Mouse (Mus musculus) forebrain, embryonic 11.5 days (tissue): Measurements from ENCODE around the gene Gm20538. TPM values are rescaled to one million over a fixed set of nuclear protein-coding genes. Genes with fewer than 3 reads are reported as not detected.

Experiments used
- ATAC-seq: fragments of 200-750 bp; cut with Nextera tagmentation; replicated peaks from 2 replicates; pipeline ENCODE4 v1.8.0; 2017; ENCODE audit warnings: moderate TSS enrichment; ENCODE audit not compliant: low FRiP score
- DNase-seq: peaks from one replicate; pipeline ENCODE4 v3.0.0-alpha.2; 2017; ENCODE audit warnings: low spot score
- H3K27ac ChIP-seq: fragments of 300-500 bp; sonication (generic); 2 replicates; pipeline ENCODE4 v1.5.1; 2014; ENCODE audit warnings: low read depth, low read length
- H3K27me3 ChIP-seq: fragments of 300-500 bp; sonication (generic); 2 replicates; pipeline ENCODE4 v1.6.1; 2014; ENCODE audit warnings: mild to moderate bottlenecking, low read length, mixed read lengths; ENCODE audit not compliant: control insufficient read depth, insufficient read depth
- H3K36me3 ChIP-seq: fragments of 300-500 bp; sonication (generic); 2 replicates; pipeline ENCODE4 v1.6.1; 2014; ENCODE audit warnings: mild to moderate bottlenecking, low read length, moderate library complexity, mixed read lengths; ENCODE audit not compliant: control insufficient read depth, insufficient read depth
- H3K4me1 ChIP-seq: fragments of 300-500 bp; sonication (generic); replicated peaks from 2 replicates; pipeline ENCODE4 v1.6.1; 2014; ENCODE audit warnings: low read length, mixed read lengths; ENCODE audit not compliant: control insufficient read depth, insufficient read depth
- H3K4me2 ChIP-seq: fragments of 300-500 bp; sonication (generic); 2 replicates; pipeline ENCODE4 v1.6.1; 2014; ENCODE audit warnings: low read depth, mild to moderate bottlenecking, low read length, moderate library complexity, mixed read lengths; ENCODE audit not compliant: severe bottlenecking
- H3K4me3 ChIP-seq: fragments of 300-500 bp; sonication (generic); 2 replicates; pipeline ENCODE4 v1.5.1; 2014; ENCODE audit warnings: low read depth, low read length
- H3K9ac ChIP-seq: fragments of 300-500 bp; sonication (generic); 2 replicates; pipeline ENCODE4 v1.6.1; 2014; ENCODE audit warnings: low read length
- H3K9me3 ChIP-seq: fragments of 300-500 bp; sonication (generic); 2 replicates; pipeline ENCODE4 v1.6.1; 2016; ENCODE audit warnings: low read length, mixed read lengths; ENCODE audit not compliant: control insufficient read depth
- WGBS: fragments of 180-500 bp; shearing (Covaris S2); extraction: QIAGEN DNeasy Blood & Tissue Kit; methylation state at CpG from one replicate; pipeline ENCODE4 v1.1.7; 2014; 5-methylcytosine and 5-hydroxymethylcytosine counted together
- polyA plus RNA-seq: library from polyadenylated mRNA; unstranded; fragments of >200 nt; fragmentation: Nextera tagmentation; extraction: Ambion mirVana; gene quantifications from 2 replicates; pipeline ENCODE4 v1.2.1, GENCODE M21; 2014

Gene Gm20538
- polyA plus RNA-seq, 1 experiment from 2014 or later = not detected

DNA sequence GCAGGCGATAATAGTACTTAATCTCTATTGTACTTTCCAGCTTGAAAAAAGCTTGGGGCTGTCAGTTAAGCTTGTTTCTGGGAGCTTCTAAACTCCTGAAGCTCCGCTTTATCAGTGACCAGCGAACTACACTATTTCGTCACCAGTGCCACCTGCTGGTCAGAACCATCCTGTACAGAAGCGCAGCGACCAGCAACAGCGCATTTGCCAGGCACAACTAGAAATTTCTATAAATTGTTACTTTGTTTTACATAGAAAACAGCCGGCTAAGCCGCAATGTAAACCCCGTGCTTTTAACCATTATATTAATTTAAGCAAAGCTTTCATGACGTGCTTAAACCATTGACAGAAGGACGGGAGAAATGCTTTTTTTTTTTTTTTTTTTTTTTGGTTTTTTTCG lies 7.9 kb downstream of the Gm20538 start:
- DNase-seq (peak; percentile 89), ATAC-seq (no peak)
- 3% methylated on average over 13 of the region's 13 CpGs for WGBS
- H3K27ac ChIP-seq = no peak overlapping the region
- H3K27me3 ChIP-seq = peaks cover 14% of the 10 kb centered on the region
- no peak overlapping the region for H3K9ac ChIP-seq
- no peaks in the 10 kb centered on the region; the same call in 1 of the 2 replicates for H3K9me3 ChIP-seq
- no peak overlapping the region; the same call in 1 of the 2 replicates for H3K4me3 ChIP-seq
- peaks cover 6% of the 10 kb centered on the region; the same call in 1 of the 2 replicates for H3K4me1 ChIP-seq
- H3K36me3 ChIP-seq = peaks cover 2% of the 10 kb centered on the region
- peak overlapping the region; percentile 74; the same call in 1 of the 2 replicates for H3K4me2 ChIP-seq

DNA sequence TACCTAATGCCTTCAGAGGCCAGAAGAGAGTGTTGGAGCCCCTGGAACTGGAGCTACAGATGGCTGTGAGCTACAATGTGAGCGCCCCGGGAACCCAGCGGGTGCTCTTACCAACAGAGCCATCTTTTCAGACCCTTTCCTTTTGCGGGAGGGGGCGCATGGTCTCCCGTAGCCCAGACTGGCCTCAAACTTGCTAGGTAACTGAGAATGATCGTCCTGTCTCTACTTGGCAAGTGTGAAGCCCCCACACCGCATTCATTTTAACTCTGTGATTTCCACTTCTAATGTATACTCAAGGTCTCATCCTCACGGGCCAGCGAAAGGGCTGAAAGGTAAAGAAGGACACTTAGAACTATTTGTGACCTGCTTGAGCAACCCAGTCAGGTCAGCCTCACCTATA lies 8.3 kb downstream of the Gm20538 start:
- no peak overlapping the region for H3K9ac ChIP-seq
- DNase-seq = peak; percentile 51
- no peak overlapping the region for H3K27ac ChIP-seq
- WGBS = 56% methylated on average over 10 of the region's 10 CpGs
- H3K27me3 ChIP-seq = peaks cover 14% of the 10 kb centered on the region
- no peak for ATAC-seq
- H3K4me2 ChIP-seq = no peak overlapping the region
- H3K36me3 ChIP-seq = no peaks in the 10 kb centered on the region
- peaks cover 6% of the 10 kb centered on the region; the same call in 1 of the 2 replicates for H3K4me1 ChIP-seq
- H3K4me3 ChIP-seq = no peak overlapping the region
- no peaks in the 10 kb centered on the region; the same call in 1 of the 2 replicates for H3K9me3 ChIP-seq

- peaks cover 14% of the 10 kb centered on the region for H3K27me3 ChIP-seq
Observed at GRCm38 (mm10) chr19:44542694-44543178, 9.9 kb downstream of the Gm20538 start.

DNA sequence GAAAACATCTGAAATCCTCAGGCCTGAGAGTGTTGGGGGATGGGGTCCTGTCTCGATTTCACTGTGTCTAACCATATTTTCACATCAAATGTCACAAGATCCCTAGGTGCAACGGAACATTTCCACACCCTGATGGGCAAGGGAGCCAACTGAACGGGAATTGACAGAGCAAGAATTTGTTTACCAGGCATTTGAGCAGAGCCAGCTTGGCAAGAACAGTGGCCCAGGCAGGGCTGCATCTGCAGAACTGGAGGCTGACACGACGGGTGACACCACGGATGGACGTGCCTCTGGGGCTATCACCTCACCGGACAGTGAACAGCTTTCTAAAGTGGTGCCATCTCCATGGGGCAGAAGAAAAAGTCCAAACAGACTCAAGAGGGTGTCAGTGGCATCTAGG lies 15.2 kb downstream of the Gm20538 start:
- Histone ChIP-seq H3K9me3 (no peaks in the 10 kb centered on the region; the same call in 1 of the 2 replicates), H3K4me1 (no peaks in the 10 kb centered on the region), H3K27ac (no peak overlapping the region), H3K9ac (no peak overlapping the region), H3K4me3 (no peak overlapping the region), H3K27me3 (peaks cover 2% of the 10 kb centered on the region; the same call in 1 of the 2 replicates), H3K36me3 (no peaks in the 10 kb centered on the region), H3K4me2 (no peak overlapping the region)
- ATAC-seq = no peak
- 88% methylated on average over 8 of the region's 8 CpGs for WGBS
- DNase-seq = peak; percentile 37

More at GRCm38 (mm10) chr19:44542694-44543178, 9.9 kb downstream of the Gm20538 start:
- Histone ChIP-seq H3K4me2 (no peak overlapping the region), H3K36me3 (no peaks in the 10 kb centered on the region), H3K4me3 (no peak overlapping the region), H3K9me3 (no peaks in the 10 kb centered on the region; the same call in 1 of the 2 replicates), H3K9ac (no peak overlapping the region), H3K27ac (no peak overlapping the region), H3K4me1 (peaks cover 6% of the 10 kb centered on the region; the same call in 1 of the 2 replicates)
- DNase-seq (peak; percentile 45), ATAC-seq (no peak)
- WGBS = 94% methylated on average over 8 of the region's 8 CpGs

DNA sequence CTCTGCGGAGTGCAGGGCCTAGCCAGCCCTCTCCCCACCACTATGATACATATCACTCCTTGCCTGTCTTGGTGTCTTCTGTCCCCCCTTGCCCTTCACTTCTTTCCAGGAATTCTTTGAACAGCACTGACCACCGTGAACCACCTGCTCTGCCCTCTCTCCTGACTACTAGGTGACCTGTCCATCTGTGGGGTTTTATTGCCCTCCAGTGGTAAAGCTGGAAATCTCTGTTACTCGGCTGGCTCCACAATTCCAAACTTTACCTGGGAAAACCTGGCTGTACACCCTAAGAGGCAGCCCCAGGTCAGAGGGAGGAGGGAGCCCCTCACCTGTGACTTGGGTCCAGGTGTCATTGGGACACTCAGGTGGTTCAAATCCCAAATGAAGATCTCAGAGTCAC lies 17.3 kb downstream of the Gm20538 start:
- 38% methylated on average over 3 of the region's 3 CpGs for WGBS
- Histone ChIP-seq H3K9me3 (no peaks in the 10 kb centered on the region), H3K4me3 (no peak overlapping the region), H3K36me3 (no peaks in the 10 kb centered on the region), H3K27me3 (peaks cover 9% of the 10 kb centered on the region; the same call in 1 of the 2 replicates), H3K9ac (no peak overlapping the region), H3K4me1 (no peaks in the 10 kb centered on the region), H3K27ac (no peak overlapping the region), H3K4me2 (no peak overlapping the region)
- ATAC-seq (no peak), DNase-seq (no peak)

DNA sequence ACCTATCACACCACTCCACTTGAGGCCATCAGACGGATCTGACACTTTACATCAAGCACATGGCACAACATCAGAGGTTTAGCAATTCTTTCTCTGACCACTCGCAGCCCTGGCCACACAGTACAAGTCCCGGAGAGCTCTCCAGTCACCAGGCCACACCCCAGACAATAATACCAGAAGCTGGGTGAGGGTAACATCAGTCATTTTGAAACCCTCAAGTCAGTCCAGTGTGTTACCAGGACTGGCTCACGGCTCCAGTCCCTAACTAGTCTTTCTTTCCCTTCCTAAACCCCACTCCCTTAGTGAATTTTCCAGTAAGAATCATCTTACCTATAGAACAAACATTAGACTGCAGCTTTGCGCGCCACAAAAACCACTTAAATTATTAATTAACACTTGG lies 22.6 kb downstream of the Gm20538 start:
- DNase-seq = no peak
- Histone ChIP-seq H3K27me3 (peaks cover 13% of the 10 kb centered on the region), H3K4me3 (no peak overlapping the region), H3K9me3 (no peaks in the 10 kb centered on the region), H3K27ac (no peak overlapping the region), H3K4me2 (no peak overlapping the region), H3K36me3 (no peaks in the 10 kb centered on the region), H3K9ac (no peak overlapping the region), H3K4me1 (no peaks in the 10 kb centered on the region)
- no peak for ATAC-seq
- WGBS = 89% methylated on average over 6 of the region's 6 CpGs

DNA sequence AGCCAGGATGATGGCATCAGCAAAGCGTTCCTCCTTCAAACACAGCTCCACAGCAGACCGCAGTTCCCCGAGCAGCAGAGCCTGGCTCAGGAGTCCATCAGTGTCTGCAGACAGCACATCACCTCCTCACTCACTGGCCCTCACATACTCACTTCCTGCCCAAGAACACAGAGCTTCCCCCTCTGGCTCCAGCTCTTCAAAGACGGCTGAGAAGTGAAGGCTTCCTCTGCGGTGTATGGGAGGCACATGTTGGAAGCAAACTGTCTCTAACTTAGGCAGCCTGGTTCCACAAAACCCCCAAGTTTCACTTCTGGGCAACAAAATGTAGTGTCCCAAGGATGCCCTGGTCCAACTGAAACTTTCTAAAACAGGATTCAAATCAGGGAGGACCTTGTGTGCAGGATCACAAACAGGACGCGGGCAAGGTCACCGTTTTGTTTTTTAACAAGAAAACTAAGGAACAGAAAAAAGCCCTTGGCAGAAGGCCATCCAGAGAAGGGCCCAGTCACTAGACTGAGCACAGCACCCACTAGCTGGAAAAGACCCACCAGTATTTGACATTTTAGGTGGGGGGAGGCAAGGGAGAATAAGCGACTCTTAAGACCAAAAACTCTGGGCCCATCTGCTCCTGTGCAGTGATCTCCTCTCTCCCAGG lies 27.0 kb downstream of the Gm20538 start:
- Histone ChIP-seq H3K4me1 (no peaks in the 10 kb centered on the region), H3K36me3 (no peaks in the 10 kb centered on the region), H3K27ac (no peak overlapping the region), H3K27me3 (peaks cover 27% of the 10 kb centered on the region), H3K4me3 (no peak overlapping the region), H3K9me3 (no peaks in the 10 kb centered on the region), H3K4me2 (no peak overlapping the region), H3K9ac (no peak overlapping the region)
- 89% methylated on average over 9 of the region's 9 CpGs for WGBS
- no peak for DNase-seq
- ATAC-seq = no peak

DNA sequence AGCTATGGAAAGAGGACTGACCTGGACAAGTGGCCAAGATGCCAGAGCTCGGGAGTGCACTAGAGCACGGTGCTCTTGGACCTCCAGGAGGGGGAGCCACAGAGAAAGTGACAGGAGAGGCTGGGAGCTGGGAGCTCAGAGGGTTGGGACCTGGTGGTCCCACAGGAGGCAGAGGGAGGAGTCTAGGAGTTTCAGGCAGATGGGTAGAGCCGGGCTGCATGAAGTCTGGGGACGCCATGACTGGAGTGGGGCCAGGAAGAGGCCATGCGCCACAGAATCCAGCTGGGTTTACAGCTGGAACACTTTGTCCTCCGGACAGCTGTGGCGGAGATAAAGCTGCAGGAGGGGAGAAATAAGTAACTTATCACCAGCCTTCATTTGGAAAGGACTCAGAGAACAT lies 33.5 kb downstream of the Gm20538 start:
- DNase-seq = peak; percentile 77
- no peak overlapping the region for H3K27ac ChIP-seq
- no peak overlapping the region for H3K4me3 ChIP-seq
- 29% methylated on average over 7 of the region's 7 CpGs for WGBS
- H3K27me3 ChIP-seq = peaks cover 64% of the 10 kb centered on the region
- no peak overlapping the region for H3K9ac ChIP-seq
- ATAC-seq = no peak
- H3K36me3 ChIP-seq = no peaks in the 10 kb centered on the region
- no peak overlapping the region for H3K4me2 ChIP-seq
- no peaks in the 10 kb centered on the region for H3K9me3 ChIP-seq
- peaks cover 15% of the 10 kb centered on the region; the same call in 1 of the 2 replicates for H3K4me1 ChIP-seq
